In genomic region chr11:101830112-101830511, GRCm38 (mm10) we compare ENCODE assay signal across 8 mouse cellular contexts. TPM values are rescaled to one million over a fixed set of nuclear protein-coding genes. Genes with fewer than 3 reads are reported as not detected.
DNase-seq lines count a peak whose midpoint lies in the region; ATAC-seq and TF ChIP-seq lines count a peak whose summit lies in the region.

No protein-coding gene starts in this region.

- TF ChIP-seq CTCF in liver, postnatal 0 days (IDR thresholded peaks at IDR 0.05; ENCODE audit: low read depth) = no peak

- H3K4me1 ChIP-seq in liver, embryonic 11.5 days (replicated peaks; ENCODE audit: control insufficient read depth, insufficient read depth, low read length) = no peaks in the 10 kb centered on the region
- H3K4me1 ChIP-seq in liver, postnatal 0 days (ENCODE audit: insufficient read depth) = no peaks in the 10 kb centered on the region
- H3K4me1 ChIP-seq in intestine, embryonic 14.5 days (replicated peaks; ENCODE audit: control insufficient read depth, insufficient read depth, low read length) = peaks cover 24% of the 10 kb centered on the region

- DNase-seq in liver, embryonic 11.5 days (ENCODE audit: low spot score) = no peak
- no peak for DNase-seq in liver, postnatal 0 days
- DNase-seq in gastrocnemius, postnatal 14 days = peak; percentile 73
- peak; percentile 74 for DNase-seq in intestine, embryonic 14.5 days (ENCODE audit: low spot score)
- DNase-seq in lung, postnatal 10 days = peak; percentile 80
- DNase-seq in left cerebral cortex, adult 18-20 months (ENCODE audit: low spot score in 2 of 2) = no peak
- no peak for DNase-seq in ovary, postnatal 10 days (ENCODE audit: low spot score)
- no peak for DNase-seq in B cell, adult 2 months

- no peaks in the 10 kb centered on the region for H3K36me3 ChIP-seq in liver, embryonic 11.5 days (ENCODE audit: control insufficient read depth, insufficient read depth, low read length)
- H3K36me3 ChIP-seq in liver, postnatal 0 days (replicated peaks; ENCODE audit: insufficient read depth, low read length) = no peaks in the 10 kb centered on the region
- no peaks in the 10 kb centered on the region for H3K36me3 ChIP-seq in intestine, embryonic 14.5 days (ENCODE audit: control insufficient read depth, insufficient read depth, low read length)

- no peaks in the 10 kb centered on the region for H3K9me3 ChIP-seq in liver, embryonic 11.5 days (ENCODE audit: control insufficient read depth, low read length)
- no peaks in the 10 kb centered on the region for H3K9me3 ChIP-seq in liver, postnatal 0 days (ENCODE audit: low read length)
- no peaks in the 10 kb centered on the region for H3K9me3 ChIP-seq in intestine, embryonic 14.5 days (ENCODE audit: control insufficient read depth, low read length)

- H3K27ac ChIP-seq in liver, embryonic 11.5 days (ENCODE audit: low read depth, low read length) = peak overlapping the region; percentile 41
- H3K27ac ChIP-seq in liver, postnatal 0 days (ENCODE audit: low read depth) = no peak overlapping the region
- H3K27ac ChIP-seq in intestine, embryonic 14.5 days (ENCODE audit: low read depth) = peak overlapping the region; percentile 89

- no peak overlapping the region for H3K4me3 ChIP-seq in liver, embryonic 11.5 days (ENCODE audit: low read depth, low read length)
- H3K4me3 ChIP-seq in liver, postnatal 0 days (ENCODE audit: low read depth, low read length) = no peak overlapping the region
- H3K4me3 ChIP-seq in intestine, embryonic 14.5 days (ENCODE audit: low read depth, low read length) = no peak overlapping the region

- no peak for TF ChIP-seq EP300 in liver, postnatal 0 days (IDR thresholded peaks at IDR 0.05; ENCODE audit: low read depth)

- H3K9ac ChIP-seq in liver, embryonic 11.5 days (ENCODE audit: low read depth, low read length) = no peak overlapping the region
- no peak overlapping the region for H3K9ac ChIP-seq in liver, postnatal 0 days (replicated peaks)
- no peak overlapping the region for H3K9ac ChIP-seq in intestine, embryonic 14.5 days (ENCODE audit: low read length)

- H3K27me3 ChIP-seq in liver, embryonic 11.5 days (replicated peaks; ENCODE audit: control insufficient read depth, insufficient read depth, low read length) = no peaks in the 10 kb centered on the region
- H3K27me3 ChIP-seq in liver, postnatal 0 days (ENCODE audit: insufficient read depth, low read length) = no peaks in the 10 kb centered on the region
- H3K27me3 ChIP-seq in intestine, embryonic 14.5 days (replicated peaks; ENCODE audit: control insufficient read depth, insufficient read depth, low read length) = no peaks in the 10 kb centered on the region

- intact Hi-C loops in gastrocnemius, postnatal 14 days (cut with DNase I; ENCODE audit: low total_unique reads) = no loop called here

- 0 out of 2 replicates have a peak overlapping the region, but pooled peaks have one; percentile 5 for H3K4me2 ChIP-seq in liver, embryonic 11.5 days
- H3K4me2 ChIP-seq in liver, postnatal 0 days (ENCODE audit: low read depth, low read length) = no peak overlapping the region
- H3K4me2 ChIP-seq in intestine, embryonic 14.5 days (ENCODE audit: low read length) = peak overlapping the region; percentile 20; the same call in 1 of the 2 replicates

- 32% methylated on average over 10 of the region's 10 CpGs for WGBS in liver, embryonic 11.5 days
- WGBS in liver, postnatal 0 days (ENCODE audit: insufficient replicate concordance) = 42% methylated on average over 10 of the region's 10 CpGs
- WGBS in intestine, embryonic 14.5 days = 6% methylated on average over 10 of the region's 10 CpGs

- ATAC-seq in liver, embryonic 11.5 days (replicated peaks; ENCODE audit: low FRiP score) = no peak
- ATAC-seq in liver, postnatal 0 days = no peak
- ATAC-seq in intestine, embryonic 14.5 days (replicated peaks; ENCODE audit: low FRiP score, low TSS enrichment, low read depth) = peak; percentile 53; the same call in 1 of the 2 replicates

RNA-seq across cellular contexts. Expression of gene Etv4, which starts 44.9 kb away (rescaled TPM):
- 3.3 and 3.9 TPM in 2 replicates for polyA plus RNA-seq in liver, embryonic 11.5 days (2014; fragmentation: Nextera tagmentation; extraction: Ambion mirVana)
- 0.15 and 0.39 TPM in 2 replicates for polyA plus RNA-seq in liver, postnatal 0 days (2015; fragmentation: Nextera tagmentation; extraction: Ambion mirVana)
- 1 to 10 TPM; 4.1 to 4.9 TPM for total RNA-seq in gastrocnemius, postnatal 14 days (2021)
- polyA plus RNA-seq in intestine, embryonic 14.5 days (2014; fragmentation: Nextera tagmentation; extraction: Ambion mirVana) = 5.5 and 6.2 TPM in 2 replicates
- total RNA-seq in left cerebral cortex, adult 18-20 months (2021) = 10 to 100 TPM; 11.5 to 15.1 TPM

Comparison
In these comparisons a context has a peak if more than half of its experiments do, and no peak if none do; other contexts are left out.
1. DNase-seq: peak in gastrocnemius, postnatal 14 days (single experiment), intestine, embryonic 14.5 days (single experiment) and lung, postnatal 10 days (single experiment); none in liver, embryonic 11.5 days (single experiment), liver, postnatal 0 days (single experiment), left cerebral cortex, adult 18-20 months (0 of 2), ovary, postnatal 10 days (single experiment) and B cell, adult 2 months (0 of 2).